Mouse (Mus musculus): ENCODE results near the gene Cyp2c65. TPM values are rescaled to one million over a fixed set of nuclear protein-coding genes. Genes with fewer than 3 reads are reported as not detected.

Cyp2c65 gene
- polyA plus RNA-seq (2014; fragmentation: Illumina TruSeq; extraction: RNeasy Lipid Tissue Mini Kit (QIAGEN cat#74804); ENCODE audit: low read depth, low replicate concordance): 1.5 TPM

GRCm38 (mm10) chr19:39060719-39061118, at the start of gene Cyp2c65:
Gene Cyp2c65 (plus strand): TSS chr19:39061015.

GRCm38 (mm10) chr19:39113644-39114043, 52.8 kb downstream of the Cyp2c65 start, which contains the start of gene Cyp2c66:
Gene Cyp2c66 (plus strand): TSS chr19:39113898.

Other genes with a start within 250 kb of the Cyp2c65 start
- 15.6 TPM for gene Noc3l, start 241.8 kb upstream of the Cyp2c65 start, polyA plus RNA-seq (2014; fragmentation: Illumina TruSeq; extraction: RNeasy Lipid Tissue Mini Kit (QIAGEN cat#74804); ENCODE audit: low read depth, low replicate concordance)
- 31.6 TPM for gene Tbc1d12, start 224.4 kb upstream of the Cyp2c65 start, polyA plus RNA-seq (2014; fragmentation: Illumina TruSeq; extraction: RNeasy Lipid Tissue Mini Kit (QIAGEN cat#74804); ENCODE audit: low read depth, low replicate concordance)
- gene Hells, start 130.1 kb upstream of the Cyp2c65 start, polyA plus RNA-seq (2014; fragmentation: Illumina TruSeq; extraction: RNeasy Lipid Tissue Mini Kit (QIAGEN cat#74804); ENCODE audit: low read depth, low replicate concordance): 105 TPM
- gene Cyp2c55, start 54.0 kb upstream of the Cyp2c65 start, polyA plus RNA-seq (2014; fragmentation: Illumina TruSeq; extraction: RNeasy Lipid Tissue Mini Kit (QIAGEN cat#74804); ENCODE audit: low read depth, low replicate concordance): 1.2 TPM
- 1.3 TPM for gene Cyp2c66, start 52.9 kb downstream of the Cyp2c65 start, polyA plus RNA-seq (2014; fragmentation: Illumina TruSeq; extraction: RNeasy Lipid Tissue Mini Kit (QIAGEN cat#74804); ENCODE audit: low read depth, low replicate concordance)
- 1.6 TPM for gene Cyp2c29, start 208.4 kb downstream of the Cyp2c65 start, polyA plus RNA-seq (2014; fragmentation: Illumina TruSeq; extraction: RNeasy Lipid Tissue Mini Kit (QIAGEN cat#74804); ENCODE audit: low read depth, low replicate concordance)

Data from testis, adult 10 weeks (tissue).